8 mouse cellular contexts compared by ENCODE assay signal in the genomic region with DNA sequence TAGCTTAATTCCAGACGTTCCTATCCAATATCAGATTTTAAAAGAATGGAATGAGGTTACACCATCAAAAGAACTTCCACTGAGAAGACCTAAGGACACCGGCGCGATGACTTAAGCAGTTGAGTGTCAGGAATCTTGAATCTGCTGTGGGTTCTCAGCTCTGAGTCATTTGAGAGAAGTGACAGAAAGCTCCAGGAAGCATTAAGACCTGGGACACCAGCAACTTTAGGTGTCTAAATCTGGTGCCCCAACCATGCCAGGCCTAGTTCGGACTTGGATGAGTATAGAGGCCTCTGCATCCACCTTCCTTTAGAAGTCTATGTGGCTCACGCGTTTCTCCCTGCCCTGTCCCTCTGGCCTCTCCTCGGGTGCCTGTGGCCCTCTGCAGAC. TPM values are rescaled to one million over a fixed set of nuclear protein-coding genes. Genes with fewer than 3 reads are reported as not detected.
DNase-seq lines count a peak whose midpoint lies in the region; ATAC-seq and TF ChIP-seq lines count a peak whose summit lies in the region.

No protein-coding gene starts in this region.

- peaks cover 50 to 65% of the 10 kb centered on the region in 2 experiments for H3K4me1 ChIP-seq in heart, embryonic 14.5 days (ENCODE audit: control insufficient read depth in 2 of 2, insufficient read depth in 2 of 2, low read length in 2 of 2)
- H3K4me1 ChIP-seq in ES-E14 (ENCODE audit: control insufficient read depth in 2 of 2, insufficient read depth in 2 of 2, low read length in 2 of 2, poor library complexity in 1 of 2) = peaks cover 7 to 46% of the 10 kb centered on the region in 2 experiments; a peak in 3 of 4 replicates
- peaks cover 5% of the 10 kb centered on the region; the same call in 1 of the 2 replicates for H3K4me1 ChIP-seq in forebrain, postnatal 0 days (ENCODE audit: insufficient read depth)

- H3K27ac ChIP-seq in heart, embryonic 14.5 days (replicated peaks in 1 of 2; ENCODE audit: control insufficient read depth in 1 of 2, insufficient read depth in 1 of 2, low read depth in 2 of 2, low read length in 2 of 2) = peak overlapping the region; percentile 70 to 86
- no peak overlapping the region for H3K27ac ChIP-seq in ES-E14 (ENCODE audit: insufficient read depth, low read depth, low read length, poor library complexity, severe bottlenecking)
- no peak overlapping the region for H3K27ac ChIP-seq in forebrain, postnatal 0 days (ENCODE audit: low read depth, low read length)

- peak overlapping the region; percentile 79 for H3K9ac ChIP-seq in heart, embryonic 14.5 days (ENCODE audit: low read length)
- H3K9ac ChIP-seq in ES-E14 (ENCODE audit: insufficient read depth, low read depth, low read length, poor library complexity, severe bottlenecking) = peak overlapping the region; percentile 74
- H3K9ac ChIP-seq in forebrain, postnatal 0 days = peak overlapping the region; percentile 46

- peaks cover 33% of the 10 kb centered on the region for H3K36me3 ChIP-seq in heart, embryonic 14.5 days (ENCODE audit: control insufficient read depth, insufficient read depth, low read length)
- H3K36me3 ChIP-seq in ES-E14 (ENCODE audit: control insufficient read depth, insufficient read depth, low read length, poor library complexity, severe bottlenecking) = peaks cover 30% of the 10 kb centered on the region
- H3K36me3 ChIP-seq in forebrain, postnatal 0 days (ENCODE audit: insufficient read depth) = peaks cover 32% of the 10 kb centered on the region

- in situ Hi-C loops in ES-E14 (cut with MboI; ENCODE audit: low sequenced_read_pairs in 2 of 2, unreplicated experiment in 2 of 2) = loop anchor here in 1 of 2 experiments (25.0 kb wide), 1 partner anchor 388 kb away; no protein-coding TSS in a partner anchor

- no peaks in the 10 kb centered on the region for H3K9me3 ChIP-seq in heart, embryonic 14.5 days (ENCODE audit: control insufficient read depth, low read length)
- no peaks in the 10 kb centered on the region for H3K9me3 ChIP-seq in ES-E14 (ENCODE audit: control insufficient read depth, insufficient read depth, low read depth, low read length)
- no peaks in the 10 kb centered on the region for H3K9me3 ChIP-seq in forebrain, postnatal 0 days (ENCODE audit: low read length)

- no peaks in the 10 kb centered on the region for H3K27me3 ChIP-seq in heart, embryonic 14.5 days (ENCODE audit: control insufficient read depth, insufficient read depth, low read length)
- no peaks in the 10 kb centered on the region for H3K27me3 ChIP-seq in forebrain, postnatal 0 days (ENCODE audit: insufficient read depth, low read length)

- TF ChIP-seq CTCF in forebrain, postnatal 0 days (IDR thresholded peaks at IDR 0.05; ENCODE audit: low read depth) = no peak

- WGBS in heart, embryonic 14.5 days = 12% methylated on average over 8 of the region's 8 CpGs
- WGBS in forebrain, postnatal 0 days = 22% methylated on average over 8 of the region's 8 CpGs

- no peak for ATAC-seq in heart, embryonic 14.5 days (ENCODE audit: insufficient number of reproducible peaks, insufficient read depth, low FRiP score, low read depth)
- ATAC-seq in forebrain, postnatal 0 days = no peak
- ATAC-seq in megakaryocyte, adult 5-6 weeks (ENCODE audit: poor library complexity, severe bottlenecking) = peak; percentile 3; the same call in 1 of the 2 replicates

- DNase-seq in heart, adult 11 months = no peak
- DNase-seq in ES-E14 (ENCODE audit: low read depth, low spot score) = no peak
- no peak for DNase-seq in forebrain, postnatal 0 days
- DNase-seq in left cerebral cortex, adult 11 months (ENCODE audit: low spot score) = no peak
- no peak for DNase-seq in urinary bladder, postnatal 25 days (ENCODE audit: low spot score)
- DNase-seq in spleen, adult 12 weeks (ENCODE audit: low spot score) = no peak

- peak overlapping the region; percentile 50 to 54 for H3K4me3 ChIP-seq in heart, embryonic 14.5 days (ENCODE audit: control insufficient read depth in 1 of 2, insufficient read depth in 1 of 2, low read depth in 1 of 2, low read length in 2 of 2)
- H3K4me3 ChIP-seq in ES-E14 (ENCODE audit: insufficient read depth in 1 of 2, low read depth in 1 of 2, low read length in 2 of 2, poor library complexity in 1 of 2, severe bottlenecking in 1 of 2) = peak overlapping the region; percentile 70 to 79
- peak overlapping the region; percentile 44 for H3K4me3 ChIP-seq in forebrain, postnatal 0 days (ENCODE audit: low read depth, low read length)

- H3K4me2 ChIP-seq in heart, embryonic 14.5 days (ENCODE audit: low read length) = peak overlapping the region; percentile 90
- peak overlapping the region; percentile 80 for H3K4me2 ChIP-seq in forebrain, postnatal 0 days (ENCODE audit: low read depth)

TF ChIP-seq in ES-E14, 5 proteins besides CTCF, POLR2A, EP300 and RAD21:
- TF ChIP-seq ZNF384 (IDR thresholded peaks at IDR 0.05; ENCODE audit: low read depth, low read length) (no peak), HCFC1 (IDR thresholded peaks at IDR 0.05; ENCODE audit: borderline replicate concordance, insufficient read depth, low read length) (no peak), ZC3H11A (IDR thresholded peaks at IDR 0.05; ENCODE audit: borderline replicate concordance, low read depth, low read length) (no peak), MAFK (IDR thresholded peaks at IDR 0.05; ENCODE audit: insufficient read depth, low read depth, low read length) (no peak), CHD2 (IDR thresholded peaks at IDR 0.05; ENCODE audit: low read depth, low read length) (no peak)

RNA-seq across cellular contexts. Expression of a gene that starts 0.4 kb away (rescaled TPM):
- polyA plus RNA-seq in heart, embryonic 14.5 days (2014; fragmentation: Nextera tagmentation; extraction: Ambion mirVana) = 27.2 and 30.1 TPM in 2 replicates
- total RNA-seq in ES-E14 (2012; rRNA removed) = 4.5 and 4.9 TPM in 2 replicates
- total RNA-seq in forebrain, postnatal 0 days (2014; rRNA removed) = 7.0 and 8.4 TPM in 2 replicates
- 2.8 and 5.0 TPM in 2 replicates for polyA plus RNA-seq in forebrain, postnatal 0 days (2015; fragmentation: Nextera tagmentation; extraction: Ambion mirVana)
- total RNA-seq in megakaryocyte, adult 5-6 weeks (2015) = 0.32 and 1.9 TPM in 2 replicates
- total RNA-seq in megakaryocyte, adult 5-6 weeks (2017) = 0.07 TPM in 1 of 2 replicates, not detected in the other

RNA-seq across cellular contexts. Expression of a gene that starts 26.2 kb away (rescaled TPM):
- polyA plus RNA-seq in heart, embryonic 14.5 days (2014; fragmentation: Nextera tagmentation; extraction: Ambion mirVana) = 70.8 and 78.0 TPM in 2 replicates
- 361 and 417 TPM in 2 replicates for total RNA-seq in ES-E14 (2012; rRNA removed)
- 187 and 194 TPM in 2 replicates for total RNA-seq in forebrain, postnatal 0 days (2014; rRNA removed)
- 69.7 and 72.8 TPM in 2 replicates for polyA plus RNA-seq in forebrain, postnatal 0 days (2015; fragmentation: Nextera tagmentation; extraction: Ambion mirVana)
- 78.2 and 82.3 TPM in 2 replicates for total RNA-seq in megakaryocyte, adult 5-6 weeks (2015)
- total RNA-seq in megakaryocyte, adult 5-6 weeks (2017) = 199 and 204 TPM in 2 replicates

RNA-seq across cellular contexts. Expression of a gene that starts 36.3 kb away (rescaled TPM):
- 12.0 and 12.4 TPM in 2 replicates for polyA plus RNA-seq in heart, embryonic 14.5 days (2014; fragmentation: Nextera tagmentation; extraction: Ambion mirVana)
- 22.7 and 34.8 TPM in 2 replicates for total RNA-seq in ES-E14 (2012; rRNA removed)
- total RNA-seq in forebrain, postnatal 0 days (2014; rRNA removed) = 90.6 and 110 TPM in 2 replicates
- 76.5 and 95.6 TPM in 2 replicates for polyA plus RNA-seq in forebrain, postnatal 0 days (2015; fragmentation: Nextera tagmentation; extraction: Ambion mirVana)
- 6.1 and 7.5 TPM in 2 replicates for total RNA-seq in megakaryocyte, adult 5-6 weeks (2015)
- total RNA-seq in megakaryocyte, adult 5-6 weeks (2017) = 20.6 and 22.6 TPM in 2 replicates

RNA-seq across cellular contexts. Expression of a gene that starts 44.4 kb away (rescaled TPM):
- 6.5 and 7.7 TPM in 2 replicates for polyA plus RNA-seq in heart, embryonic 14.5 days (2014; fragmentation: Nextera tagmentation; extraction: Ambion mirVana)
- 4.2 and 7.5 TPM in 2 replicates for total RNA-seq in ES-E14 (2012; rRNA removed)
- total RNA-seq in forebrain, postnatal 0 days (2014; rRNA removed) = 11.4 and 12.2 TPM in 2 replicates
- 8.1 and 10.3 TPM in 2 replicates for polyA plus RNA-seq in forebrain, postnatal 0 days (2015; fragmentation: Nextera tagmentation; extraction: Ambion mirVana)
- total RNA-seq in megakaryocyte, adult 5-6 weeks (2015) = 1.3 TPM in 1 of 2 replicates, not detected in the other
- total RNA-seq in megakaryocyte, adult 5-6 weeks (2017) = not detected in 2 replicates

RNA-seq across cellular contexts. Expression of a gene that starts 50.6 kb away (rescaled TPM):
- polyA plus RNA-seq in heart, embryonic 14.5 days (2014; fragmentation: Nextera tagmentation; extraction: Ambion mirVana) = 0.20 and 0.32 TPM in 2 replicates
- total RNA-seq in ES-E14 (2012; rRNA removed) = 5.3 and 9.5 TPM in 2 replicates
- total RNA-seq in forebrain, postnatal 0 days (2014; rRNA removed) = 0.10 TPM in 1 of 2 replicates, not detected in the other
- 0.12 TPM in 1 of 2 replicates, not detected in the other for polyA plus RNA-seq in forebrain, postnatal 0 days (2015; fragmentation: Nextera tagmentation; extraction: Ambion mirVana)
- total RNA-seq in megakaryocyte, adult 5-6 weeks (2015) = 0.78 and 0.82 TPM in 2 replicates
- 0.89 and 1.1 TPM in 2 replicates for total RNA-seq in megakaryocyte, adult 5-6 weeks (2017)

Comparison
In these comparisons a context has a peak if more than half of its experiments do, and no peak if none do; other contexts are left out.
1. H3K27ac ChIP-seq: peak in heart, embryonic 14.5 days (2 of 2); none in ES-E14 (single experiment) and forebrain, postnatal 0 days (single experiment).
2. Peak in every context shown above with its lines, with median percentiles within 50 percentile points of each other: H3K4me3 ChIP-seq and H3K9ac ChIP-seq.